Mouse (Mus musculus): ENCODE results near the gene Tdrd12. TPM values are rescaled to one million over a fixed set of nuclear protein-coding genes. Genes with fewer than 3 reads are reported as not detected.

The Tdrd12 gene
- total RNA-seq, 1 experiment: 35.4 TPM

GRCm38 (mm10) chr7:35428146-35428545, 109.4 kb downstream of the Tdrd12 start:
- Histone ChIP-seq H3K36me3 (ENCODE audit: control insufficient read depth, insufficient read depth, low read length, poor library complexity, severe bottlenecking) (peaks cover 8% of the 10 kb centered on the region), H3K4me3 (ENCODE audit: insufficient read depth in 1 of 2, low read depth in 1 of 2, low read length in 2 of 2, poor library complexity in 1 of 2, severe bottlenecking in 1 of 2) (no peak overlapping the region), H3K4me1 (ENCODE audit: control insufficient read depth in 2 of 2, insufficient read depth in 2 of 2, low read length in 2 of 2, poor library complexity in 1 of 2) (no peaks in the 10 kb centered on the region), H3K27ac (ENCODE audit: insufficient read depth, low read depth, low read length, poor library complexity, severe bottlenecking) (no peak overlapping the region), H3K9ac (ENCODE audit: insufficient read depth, low read depth, low read length, poor library complexity, severe bottlenecking) (no peak overlapping the region), H3K9me3 (ENCODE audit: control insufficient read depth, insufficient read depth, low read depth, low read length) (no peaks in the 10 kb centered on the region)
- TF ChIP-seq CHD2 (IDR thresholded peaks at IDR 0.05; ENCODE audit: low read depth, low read length) (no peak), ZNF384 (IDR thresholded peaks at IDR 0.05; ENCODE audit: low read depth, low read length) (no peak), MAFK (IDR thresholded peaks at IDR 0.05; ENCODE audit: insufficient read depth, low read depth, low read length) (no peak), ZC3H11A (IDR thresholded peaks at IDR 0.05; ENCODE audit: borderline replicate concordance, low read depth, low read length) (no peak), HCFC1 (IDR thresholded peaks at IDR 0.05; ENCODE audit: borderline replicate concordance, insufficient read depth, low read length) (no peak)
- in situ Hi-C loops (cut with MboI; ENCODE audit: low sequenced_read_pairs in 2 of 2, unreplicated experiment in 2 of 2): no loop called here
- DNase-seq (ENCODE audit: low read depth, low spot score): no peak

GRCm38 (mm10) chr7:35423071-35423470, 114.5 kb downstream of the Tdrd12 start:
- no peak overlapping the region for H3K9ac ChIP-seq (ENCODE audit: insufficient read depth, low read depth, low read length, poor library complexity, severe bottlenecking)
- H3K9me3 ChIP-seq (ENCODE audit: control insufficient read depth, insufficient read depth, low read depth, low read length): no peaks in the 10 kb centered on the region
- H3K4me1 ChIP-seq (ENCODE audit: control insufficient read depth in 2 of 2, insufficient read depth in 2 of 2, low read length in 2 of 2, poor library complexity in 1 of 2): peaks cover 2 to 3% of the 10 kb centered on the region in 2 experiments; a peak in 1 of 4 replicates
- TF ChIP-seq ZNF384 (IDR thresholded peaks at IDR 0.05; ENCODE audit: low read depth, low read length) (no peak), MAFK (IDR thresholded peaks at IDR 0.05; ENCODE audit: insufficient read depth, low read depth, low read length) (no peak), CHD2 (IDR thresholded peaks at IDR 0.05; ENCODE audit: low read depth, low read length) (no peak), ZC3H11A (IDR thresholded peaks at IDR 0.05; ENCODE audit: borderline replicate concordance, low read depth, low read length) (no peak), HCFC1 (IDR thresholded peaks at IDR 0.05; ENCODE audit: borderline replicate concordance, insufficient read depth, low read length) (no peak)
- H3K27ac ChIP-seq (ENCODE audit: insufficient read depth, low read depth, low read length, poor library complexity, severe bottlenecking): no peak overlapping the region
- DNase-seq (ENCODE audit: low read depth, low spot score): no peak
- no peak overlapping the region for H3K4me3 ChIP-seq (ENCODE audit: insufficient read depth in 1 of 2, low read depth in 1 of 2, low read length in 2 of 2, poor library complexity in 1 of 2, severe bottlenecking in 1 of 2)
- H3K36me3 ChIP-seq (ENCODE audit: control insufficient read depth, insufficient read depth, low read length, poor library complexity, severe bottlenecking): peaks cover 14% of the 10 kb centered on the region
- in situ Hi-C loops (cut with MboI; ENCODE audit: low sequenced_read_pairs in 2 of 2, unreplicated experiment in 2 of 2): no loop called here

Other genes starting within 250 kb of the Tdrd12 start
- 10.6 and 11.0 TPM in 2 replicates for gene Gpatch1, start 219.3 kb downstream of the Tdrd12 start, total RNA-seq (2012; rRNA removed)
- gene Rhpn2, start 203.6 kb downstream of the Tdrd12 start, total RNA-seq (2012; rRNA removed): 12.6 and 12.7 TPM in 2 replicates
- gene Faap24, start 140.9 kb downstream of the Tdrd12 start, total RNA-seq (2012; rRNA removed): 7.0 and 7.1 TPM in 2 replicates
- gene Cep89, start 140.7 kb downstream of the Tdrd12 start, total RNA-seq (2012; rRNA removed): 15.3 and 22.5 TPM in 2 replicates
- gene Slc7a9, start 88.9 kb downstream of the Tdrd12 start, total RNA-seq (2012; rRNA removed): 0.62 and 1.2 TPM in 2 replicates
- gene Nudt19, start 18.6 kb upstream of the Tdrd12 start, total RNA-seq (2012; rRNA removed): 15.8 and 30.0 TPM in 2 replicates
- 0.71 and 1.1 TPM in 2 replicates for gene Rgs9bp, start 47.8 kb upstream of the Tdrd12 start, total RNA-seq (2012; rRNA removed)
- 25.0 and 31.4 TPM in 2 replicates for gene Ankrd27, start 48.5 kb upstream of the Tdrd12 start, total RNA-seq (2012; rRNA removed)
- 127 and 164 TPM in 2 replicates for gene Pdcd5, start 109.8 kb upstream of the Tdrd12 start, total RNA-seq (2012; rRNA removed)
- gene Dpy19l3, start 216.7 kb upstream of the Tdrd12 start, total RNA-seq (2012; rRNA removed): 39.5 and 55.3 TPM in 2 replicates

Measured in ES-E14 (cell line).